Mouse (Mus musculus) ES-E14 (cell line): ENCODE results near the gene Dynlrb1. TPM values are rescaled to one million over a fixed set of nuclear protein-coding genes. Genes with fewer than 3 reads are reported as not detected.

Source experiments
- DNase-seq: peaks from one replicate; pipeline ENCODE4 v3.0.0-alpha.2; 2013; ENCODE audit warnings: low read depth, low spot score
- H3K27ac ChIP-seq: 2 replicates; pipeline ENCODE4 v1.5.1; 2012; ENCODE audit warnings: low read depth, mild to moderate bottlenecking, low read length, moderate library complexity, mixed read lengths; ENCODE audit not compliant: poor library complexity, insufficient read depth, severe bottlenecking
- H3K36me3 ChIP-seq: 2 replicates; pipeline ENCODE4 v1.6.1; 2012; ENCODE audit warnings: mild to moderate bottlenecking, low read length, moderate library complexity, mixed read lengths; ENCODE audit not compliant: control insufficient read depth, poor library complexity, insufficient read depth, severe bottlenecking
- H3K4me1 ChIP-seq, 2 experiments: fragments of 150-350 bp in 1 of 2; sonication (generic) in 1 of 2; 2 replicates each; pipeline ENCODE4 v1.6.1; 2012; ENCODE audit warnings: low read length in 2 of 2, mild to moderate bottlenecking in 1 of 2, mixed read lengths in 1 of 2; ENCODE audit not compliant: control insufficient read depth in 2 of 2, insufficient read depth in 2 of 2, poor library complexity in 1 of 2
- H3K4me3 ChIP-seq, 2 experiments: fragments of 150-350 bp in 1 of 2; sonication (generic) in 1 of 2; 2 replicates each; pipeline ENCODE4 v1.5.1; 2012; ENCODE audit warnings: low read length in 2 of 2, low read depth in 1 of 2, mild to moderate bottlenecking in 1 of 2, mixed read lengths in 1 of 2; ENCODE audit not compliant: insufficient read depth in 1 of 2, poor library complexity in 1 of 2, severe bottlenecking in 1 of 2
- H3K9ac ChIP-seq: 2 replicates; pipeline ENCODE4 v1.6.1; 2012; ENCODE audit warnings: low read depth, mild to moderate bottlenecking, low read length, mixed read lengths; ENCODE audit not compliant: poor library complexity, insufficient read depth, severe bottlenecking
- H3K9me3 ChIP-seq: fragments of 150-350 bp; sonication (generic); 2 replicates; pipeline ENCODE4 v1.6.1; 2012; ENCODE audit warnings: low read depth, mild to moderate bottlenecking, low read length; ENCODE audit not compliant: control insufficient read depth, insufficient read depth
- CHD2 ChIP-seq: IDR thresholded peaks from 2 replicates; pipeline ENCODE4 v1.6.1; 2014; ENCODE audit warnings: mild to moderate bottlenecking, low read depth, low read length, inconsistent platforms
- HCFC1 ChIP-seq: IDR thresholded peaks from 2 replicates; pipeline ENCODE4 v1.6.1; 2012; ENCODE audit warnings: low read length, inconsistent platforms, borderline replicate concordance; ENCODE audit not compliant: insufficient read depth
- MAFK ChIP-seq: IDR thresholded peaks from 2 replicates; pipeline ENCODE4 v1.6.1; 2014; ENCODE audit warnings: mild to moderate bottlenecking, low read depth, low read length, inconsistent platforms; ENCODE audit not compliant: insufficient read depth
- ZC3H11A ChIP-seq: IDR thresholded peaks from 2 replicates; pipeline ENCODE4 v1.6.1; 2012; ENCODE audit warnings: low read depth, mild to moderate bottlenecking, inconsistent platforms, low read length, borderline replicate concordance
- ZNF384 ChIP-seq: IDR thresholded peaks from 2 replicates; pipeline ENCODE4 v1.6.1; 2012; ENCODE audit warnings: low read depth, low read length, inconsistent platforms
- in situ Hi-C, 2 experiments: fragments of 600-800 bp; cut with MboI; formaldehyde crosslinking; loops; one replicate each; pipeline ENCODE4 v1.15.1; 2025; ENCODE audit warnings: low sequenced_read_pairs in 2 of 2, inconsistent platforms in 1 of 2; ENCODE audit not compliant: unreplicated experiment in 2 of 2
- total RNA-seq: library from RNA; depleted of rRNA; stranded (reverse); fragments of 300-350 nt; gene quantifications from 2 replicates; pipeline ENCODE4 v1.2.3, GENCODE M21; 2012

The Dynlrb1 gene
- total RNA-seq, 1 experiment, result 139 TPM

GRCm38 (mm10) chr2:155235746-155236361 lies 479 bp upstream of the Dynlrb1 start:
- TF ChIP-seq ZNF384, result no peak
- no peak for TF ChIP-seq MAFK
- no peak for TF ChIP-seq ZC3H11A
- TF ChIP-seq HCFC1, result no peak
- TF ChIP-seq CHD2, result no peak
- peaks cover 2 to 3% of the 10 kb centered on the region in 2 experiments; a peak in 2 of 4 replicates for H3K4me1 ChIP-seq
- H3K9me3 ChIP-seq, result no peaks in the 10 kb centered on the region
- H3K4me3 ChIP-seq, result peak overlapping the region; percentile 87 to 100
- H3K9ac ChIP-seq, result peak overlapping the region; percentile 67
- H3K36me3 ChIP-seq, result no peaks in the 10 kb centered on the region
- H3K27ac ChIP-seq, result no peak overlapping the region; the same call in 1 of the 2 replicates
- in situ Hi-C loops, result no loop called here
- no peak for DNase-seq

GRCm38 (mm10) chr2:155237276-155237675 lies 943 bp downstream of the Dynlrb1 start:
- Histone ChIP-seq H3K36me3 (no peaks in the 10 kb centered on the region), H3K9ac (peak overlapping the region; percentile 68), H3K4me3 (peak overlapping the region; percentile 87 to 100), H3K9me3 (no peaks in the 10 kb centered on the region), H3K27ac (no peak overlapping the region), H3K4me1 (peaks cover 2 to 3% of the 10 kb centered on the region in 2 experiments; a peak in 2 of 4 replicates)
- TF ChIP-seq MAFK (no peak), ZNF384 (no peak), CHD2 (no peak), HCFC1 (no peak), ZC3H11A (no peak)
- no peak for DNase-seq
- in situ Hi-C loops, result no loop called here

- H3K9me3 ChIP-seq, result no peaks in the 10 kb centered on the region
- TF ChIP-seq ZC3H11A (no peak), HCFC1 (no peak), CHD2 (no peak), MAFK (no peak), ZNF384 (no peak)
- H3K9ac ChIP-seq, result no peak overlapping the region
- H3K36me3 ChIP-seq, result peaks cover 13% of the 10 kb centered on the region
- H3K4me1 ChIP-seq, result peaks cover 0 to 3% of the 10 kb centered on the region in 2 experiments; a peak in 1 of 4 replicates
- in situ Hi-C loops, result no loop called here
- DNase-seq, result no peak
- no peak overlapping the region for H3K27ac ChIP-seq
- no peak overlapping the region for H3K4me3 ChIP-seq
Observed at GRCm38 (mm10) chr2:155240915-155241314, 4.6 kb downstream of the Dynlrb1 start.

- DNase-seq, result no peak
- H3K9ac ChIP-seq, result no peak overlapping the region
- in situ Hi-C loops, result no loop called here
- H3K36me3 ChIP-seq, result peaks cover 17% of the 10 kb centered on the region
- H3K27ac ChIP-seq, result no peak overlapping the region
- peaks cover 0 to 3% of the 10 kb centered on the region in 2 experiments; a peak in 1 of 4 replicates for H3K4me1 ChIP-seq
- no peak overlapping the region for H3K4me3 ChIP-seq
- H3K9me3 ChIP-seq, result no peaks in the 10 kb centered on the region
- no peak for TF ChIP-seq MAFK
- TF ChIP-seq HCFC1, result no peak
- TF ChIP-seq ZC3H11A, result no peak
- TF ChIP-seq CHD2, result no peak
- no peak for TF ChIP-seq ZNF384
Observed at GRCm38 (mm10) chr2:155242296-155242855, 6.0 kb downstream of the Dynlrb1 start.
